Mouse (Mus musculus): ENCODE measurements around the gene Gpr160.

Gene Gpr160

GRCm38 (mm10) chr3:30904658-30905057 is 48.9 kb downstream of the Gpr160 start:
- DNase-seq, result no peak

DNA sequence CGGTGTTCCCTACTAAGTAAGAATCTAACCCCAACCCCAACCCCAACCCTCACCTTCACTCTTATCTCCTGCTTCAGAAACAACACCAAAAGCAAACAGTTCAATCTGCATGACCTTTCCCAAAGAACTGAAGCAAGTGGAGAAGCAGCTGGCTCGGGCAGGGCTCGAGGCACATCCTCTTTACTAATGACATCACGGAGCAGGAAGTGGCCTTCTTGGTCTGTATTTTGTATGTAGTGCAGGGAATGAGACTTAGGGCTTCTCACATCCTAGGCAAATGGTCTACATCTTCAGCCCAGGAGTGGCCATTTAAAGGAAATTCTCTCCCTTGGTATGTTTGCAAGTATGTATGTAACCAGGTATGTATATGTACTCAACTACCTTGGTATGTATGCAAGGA is 61.4 kb downstream of the Gpr160 start:
- no peak for DNase-seq

- DNase-seq, result no peak
These were observed 71.9 kb downstream of the Gpr160 start for GRCm38 (mm10) chr3:30927664-30928063.

DNA sequence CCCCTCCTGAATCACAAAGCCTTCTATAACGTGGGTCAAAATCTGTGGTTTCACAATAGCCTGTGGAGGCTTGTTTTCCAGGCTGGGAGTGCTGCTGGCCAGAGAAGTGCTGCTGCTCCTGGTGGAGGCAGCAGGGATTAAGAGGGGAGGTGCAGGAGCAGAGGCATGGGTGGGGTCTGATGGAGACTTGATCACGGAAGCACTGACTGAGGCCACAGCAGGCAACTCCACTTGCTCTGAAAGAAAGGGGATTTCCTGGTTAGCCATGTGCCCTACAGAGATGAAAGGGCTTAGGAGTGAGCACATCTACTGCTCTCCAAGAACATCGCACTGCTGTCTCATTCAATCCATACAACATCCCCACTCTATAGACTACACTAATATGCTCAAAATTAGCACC is 74.1 kb downstream of the Gpr160 start:
- no peak for DNase-seq

- no peak for DNase-seq
These were observed 78.6 kb downstream of the Gpr160 start for GRCm38 (mm10) chr3:30934384-30934783.
